Mouse (Mus musculus) heart, embryonic 13.5 days (tissue): ENCODE measurements around the gene Myl9. TPM values are rescaled to one million over a fixed set of nuclear protein-coding genes. Genes with fewer than 3 reads are reported as not detected.
"Not testable (repeated sequence)": the region's sequence is repeated elsewhere in the genome, so short reads cannot be mapped to it uniquely, and the experiment has no call there.

Experiments used
- ATAC-seq: fragments of 200-750 bp; cut with Nextera tagmentation; 2 replicates; pipeline ENCODE4 v1.8.0; 2017; ENCODE audit warnings: moderate TSS enrichment; ENCODE audit not compliant: insufficient number of reproducible peaks, low FRiP score, low TSS enrichment; ENCODE audit errors: extremely low read depth
- H3K27ac ChIP-seq: fragments of 300-500 bp; sonication (generic); replicated peaks from 2 replicates; pipeline ENCODE4 v1.5.1; 2015; ENCODE audit warnings: moderate library complexity, mild to moderate bottlenecking, inconsistent platforms
- H3K27me3 ChIP-seq: fragments of 300-500 bp; sonication (generic); replicated peaks from 2 replicates; pipeline ENCODE4 v1.6.1; 2015; ENCODE audit warnings: mild to moderate bottlenecking, inconsistent platforms
- H3K36me3 ChIP-seq: fragments of 300-500 bp; sonication (generic); 2 replicates; pipeline ENCODE4 v1.6.1; 2015; ENCODE audit warnings: mild to moderate bottlenecking, inconsistent platforms
- H3K4me1 ChIP-seq: fragments of 300-500 bp; sonication (generic); 2 replicates; pipeline ENCODE4 v1.6.1; 2015; ENCODE audit warnings: inconsistent platforms
- H3K4me2 ChIP-seq: fragments of 300-500 bp; sonication (generic); 2 replicates; pipeline ENCODE4 v1.6.1; 2015; ENCODE audit warnings: inconsistent platforms, mild to moderate bottlenecking, moderate library complexity
- H3K4me3 ChIP-seq: fragments of 300-500 bp; sonication (generic); 2 replicates; pipeline ENCODE4 v1.5.1; 2015; ENCODE audit warnings: moderate library complexity, mild to moderate bottlenecking, inconsistent platforms
- H3K9ac ChIP-seq: fragments of 300-500 bp; sonication (generic); 2 replicates; pipeline ENCODE4 v1.6.1; 2015; ENCODE audit warnings: inconsistent platforms, mild to moderate bottlenecking, moderate library complexity
- H3K9me3 ChIP-seq: fragments of 300-500 bp; sonication (generic); 2 replicates; pipeline ENCODE4 v1.6.1; 2016; ENCODE audit warnings: inconsistent platforms
- WGBS: fragments of 180-500 bp; shearing (Covaris S2); methylation state at CpG from one replicate; pipeline ENCODE4 v1.1.7; 2015; ENCODE audit warnings: mixed read lengths; 5-methylcytosine and 5-hydroxymethylcytosine counted together
- polyA plus RNA-seq: library from polyadenylated mRNA; unstranded; fragments of >200 nt; fragmentation: Nextera tagmentation; extraction: Ambion mirVana; gene quantifications from 2 replicates; pipeline ENCODE4 v1.2.1, GENCODE M21; 2015

Myl9 gene
- polyA plus RNA-seq, 1 experiment from 2014 or later = 1,696 TPM

DNA sequence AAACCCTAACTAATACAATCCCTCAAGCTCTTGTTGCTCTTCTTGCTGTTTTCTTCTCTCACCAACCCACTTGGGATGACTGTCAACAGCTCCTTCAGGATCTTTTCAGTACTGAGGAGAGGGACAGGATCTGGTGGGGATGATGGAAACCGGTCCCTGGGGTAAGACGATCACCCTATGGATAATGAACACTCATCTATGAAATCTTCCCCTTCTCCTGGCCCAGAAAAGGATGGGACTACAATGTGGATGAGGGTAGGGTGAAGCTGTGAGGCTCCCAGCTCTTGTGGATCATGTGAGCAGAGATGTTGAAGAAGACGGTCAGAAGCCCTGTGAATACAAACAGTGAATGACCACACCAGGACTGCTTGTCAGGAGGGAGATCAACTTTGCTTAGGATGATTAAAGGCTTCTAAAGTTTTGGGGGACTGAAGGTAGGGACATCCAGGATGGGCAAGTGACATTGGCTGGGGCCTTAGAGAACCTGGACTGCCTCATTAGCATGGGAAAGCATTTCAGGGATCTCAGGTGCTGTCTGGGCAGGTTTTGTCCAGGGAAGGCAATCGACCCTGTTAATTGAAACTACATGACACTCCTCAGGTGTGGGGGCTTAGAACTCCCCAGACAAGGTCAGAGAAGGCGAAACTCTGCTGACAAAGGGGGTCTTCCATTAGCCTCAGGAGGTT is 12.0 kb downstream of the Myl9 start:
- H3K27me3 ChIP-seq = no peaks in the 10 kb centered on the region
- WGBS = 81% methylated on average over 5 of the region's 5 CpGs
- H3K4me2 ChIP-seq = no peak overlapping the region
- no peak overlapping the region for H3K9ac ChIP-seq
- no peak overlapping the region for H3K4me3 ChIP-seq
- H3K9me3 ChIP-seq = peaks cover 13% of the 10 kb centered on the region
- H3K27ac ChIP-seq = no peak overlapping the region
- no peaks in the 10 kb centered on the region for H3K36me3 ChIP-seq
- peaks cover 24% of the 10 kb centered on the region for H3K4me1 ChIP-seq
- no peak for ATAC-seq

DNA sequence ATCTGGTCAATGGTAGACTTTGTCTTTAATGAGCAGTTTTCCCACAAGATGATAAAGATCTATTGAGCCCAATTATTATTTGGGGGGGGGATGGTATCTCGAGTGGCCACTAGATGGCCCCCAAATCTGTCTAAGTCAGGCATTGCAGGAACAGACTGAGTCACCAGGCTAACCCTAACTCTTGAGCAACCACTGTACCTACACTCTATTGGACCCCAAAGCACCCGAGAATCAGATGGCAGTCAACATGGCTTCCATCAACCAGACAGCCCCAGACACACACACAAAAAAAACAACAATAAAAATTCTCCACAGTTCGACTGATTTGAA is 12.5 kb downstream of the Myl9 start:
- H3K4me2 ChIP-seq = no peak overlapping the region
- H3K36me3 ChIP-seq = no peaks in the 10 kb centered on the region
- peaks cover 19% of the 10 kb centered on the region for H3K4me1 ChIP-seq
- H3K4me3 ChIP-seq = no peak overlapping the region
- no peak for ATAC-seq
- H3K9me3 ChIP-seq = peaks cover 16% of the 10 kb centered on the region
- H3K27ac ChIP-seq = no peak overlapping the region
- 39% methylated on average over 3 of the region's 3 CpGs for WGBS
- no peak overlapping the region for H3K9ac ChIP-seq
- H3K27me3 ChIP-seq = no peaks in the 10 kb centered on the region

DNA sequence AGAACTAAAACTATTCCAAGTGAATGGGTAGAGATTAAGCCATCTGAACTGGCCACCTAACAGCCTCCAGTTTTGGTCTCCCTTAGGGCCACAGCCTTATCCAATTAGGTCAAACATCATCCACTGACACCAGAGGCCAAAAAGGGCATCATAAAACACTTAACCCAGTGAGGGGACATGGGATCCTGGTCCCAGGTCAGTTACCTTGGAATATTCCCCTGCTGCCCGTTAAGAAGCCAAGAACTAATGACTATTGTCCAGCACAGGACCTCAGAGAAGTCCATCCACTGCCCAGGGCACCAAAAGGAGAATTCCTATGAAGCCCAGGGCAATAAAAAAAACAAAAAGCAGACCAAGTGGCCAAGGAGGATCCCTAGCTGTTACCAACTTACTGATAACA is 13.6 kb downstream of the Myl9 start:
- Histone ChIP-seq H3K36me3 (no peaks in the 10 kb centered on the region), H3K9me3 (peaks cover 16% of the 10 kb centered on the region), H3K27me3 (no peaks in the 10 kb centered on the region), H3K27ac (no peak overlapping the region), H3K9ac (no peak overlapping the region), H3K4me3 (no peak overlapping the region), H3K4me2 (no peak overlapping the region), H3K4me1 (peaks cover 8% of the 10 kb centered on the region)
- ATAC-seq = no peak
- 74% methylated on average over 1 of the region's 1 CpGs for WGBS

DNA sequence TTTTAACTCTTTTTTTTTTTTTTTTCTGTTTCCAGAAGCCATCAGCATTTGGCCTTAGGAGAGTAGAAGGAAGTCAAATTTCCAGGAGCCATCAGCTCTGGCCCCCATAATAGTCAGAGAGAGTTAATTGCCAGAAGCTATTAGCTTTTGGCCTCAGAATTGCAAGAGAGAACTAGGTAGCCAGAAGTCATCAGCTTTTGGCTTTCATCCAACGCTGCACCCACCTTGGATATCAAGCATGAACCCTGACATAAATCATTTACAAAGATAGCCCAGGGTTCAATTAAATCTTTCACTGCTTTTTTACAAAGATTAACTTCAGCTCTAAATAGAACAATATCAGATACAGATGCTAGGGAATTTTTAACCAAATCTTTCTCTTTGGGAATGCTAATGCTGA is 23.3 kb downstream of the Myl9 start:
- H3K4me2 ChIP-seq = no peak overlapping the region
- WGBS = 88% methylated on average over 1 of the region's 1 CpGs

DNA sequence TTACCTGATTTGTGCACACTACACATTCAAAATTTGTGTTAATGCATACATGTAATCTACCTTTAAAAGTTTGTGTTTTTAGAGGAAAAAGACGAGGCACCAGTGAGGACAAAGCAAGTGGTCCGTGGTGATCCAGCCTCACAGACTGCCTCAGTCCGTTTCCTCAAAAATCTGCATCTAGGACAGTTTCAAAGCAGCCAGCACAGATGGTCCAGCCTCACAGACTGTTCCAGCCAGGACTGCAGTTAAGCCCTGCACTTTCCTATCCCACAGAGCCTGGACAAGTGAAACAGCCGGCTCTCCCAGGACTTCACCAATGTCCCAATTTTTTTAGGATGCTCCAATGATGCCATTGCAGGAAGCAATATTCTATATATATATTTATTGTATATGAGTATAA is 25.8 kb downstream of the Myl9 start:
- no peak for ATAC-seq

More for the DNA sequence above, 23.3 kb downstream of the Myl9 start:
- Histone ChIP-seq H3K4me3 (no peak overlapping the region), H3K9ac (no peak overlapping the region), H3K4me1 (no peaks in the 10 kb centered on the region), H3K9me3 (peaks cover 7% of the 10 kb centered on the region), H3K27me3 (no peaks in the 10 kb centered on the region), H3K27ac (no peak overlapping the region), H3K36me3 (no peaks in the 10 kb centered on the region)
- no peak for ATAC-seq

DNA sequence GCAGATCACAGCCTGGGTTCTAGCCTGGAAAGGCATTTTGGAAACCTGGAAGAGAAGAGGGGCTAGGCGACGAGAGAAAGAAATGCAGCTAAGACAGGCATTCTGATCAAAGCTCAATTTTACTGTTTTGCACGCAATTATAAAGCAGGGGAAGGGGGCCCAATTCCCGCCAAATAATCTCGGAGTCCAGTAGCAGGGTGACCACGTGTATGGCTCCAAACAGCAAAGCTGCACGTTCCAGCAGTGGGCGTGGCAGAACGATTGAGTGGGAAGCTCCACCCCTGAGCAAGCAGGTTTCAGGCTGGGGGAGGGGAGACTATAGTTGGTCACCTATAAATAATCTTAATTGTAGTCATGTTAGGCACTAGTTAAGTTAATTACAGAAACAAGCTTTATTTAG is 26.9 kb downstream of the Myl9 start:
- WGBS = 41% methylated on average over 9 of the region's 9 CpGs
- not testable (repeated sequence) for H3K27ac ChIP-seq, H3K36me3 ChIP-seq, H3K4me2 ChIP-seq, H3K9me3 ChIP-seq, H3K27me3 ChIP-seq, H3K4me1 ChIP-seq, H3K9ac ChIP-seq, H3K4me3 ChIP-seq, ATAC-seq

More for the DNA sequence above, 25.8 kb downstream of the Myl9 start:
- Histone ChIP-seq H3K36me3 (no peaks in the 10 kb centered on the region), H3K4me2 (no peak overlapping the region), H3K27ac (no peak overlapping the region), H3K9me3 (peaks cover 7% of the 10 kb centered on the region), H3K27me3 (peaks cover 2% of the 10 kb centered on the region; the same call in 1 of the 2 replicates), H3K9ac (no peak overlapping the region), H3K4me3 (no peak overlapping the region), H3K4me1 (no peaks in the 10 kb centered on the region)
- 61% methylated on average over 4 of the region's 4 CpGs for WGBS

DNA sequence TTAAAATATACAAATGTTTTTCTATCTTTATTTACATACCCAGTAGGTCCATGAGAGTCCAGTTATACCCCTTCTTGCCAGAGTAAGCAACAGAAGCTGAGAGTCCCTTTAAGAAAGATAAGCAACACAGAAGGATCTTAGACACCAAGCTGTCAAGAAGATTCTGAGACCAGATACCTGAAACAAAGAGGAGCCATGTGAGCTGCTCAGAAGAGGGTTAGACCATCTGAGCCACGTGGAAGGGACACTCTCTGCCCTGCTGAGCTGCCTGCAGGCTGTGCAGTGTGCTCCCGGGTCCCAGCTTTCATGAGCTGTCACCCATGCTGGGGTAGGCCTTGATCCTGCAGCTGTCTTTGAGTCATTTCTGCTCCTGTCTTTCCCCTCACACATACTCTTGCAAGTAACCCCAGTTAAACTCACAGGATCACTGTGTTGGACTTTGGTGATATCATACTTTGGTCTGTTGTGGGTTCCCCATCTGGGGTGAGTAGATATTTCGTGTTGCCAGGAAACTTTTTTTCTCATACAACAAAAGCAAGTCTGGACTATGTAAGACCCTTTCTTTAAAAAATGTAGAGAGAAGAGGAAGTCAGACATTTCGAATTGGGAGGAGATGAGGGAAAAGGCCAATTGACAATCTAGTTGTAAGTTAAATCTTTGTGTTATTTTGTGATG is 28.6 kb downstream of the Myl9 start:
- no peak overlapping the region for H3K4me2 ChIP-seq
- H3K9me3 ChIP-seq = no peaks in the 10 kb centered on the region
- ATAC-seq = no peak
- no peak overlapping the region for H3K27ac ChIP-seq
- H3K27me3 ChIP-seq = peaks cover 3% of the 10 kb centered on the region; the same call in 1 of the 2 replicates
- WGBS = 65% methylated on average over 4 of the region's 4 CpGs
- no peak overlapping the region for H3K9ac ChIP-seq
- H3K36me3 ChIP-seq = no peaks in the 10 kb centered on the region
- no peaks in the 10 kb centered on the region for H3K4me1 ChIP-seq
- H3K4me3 ChIP-seq = no peak overlapping the region

DNA sequence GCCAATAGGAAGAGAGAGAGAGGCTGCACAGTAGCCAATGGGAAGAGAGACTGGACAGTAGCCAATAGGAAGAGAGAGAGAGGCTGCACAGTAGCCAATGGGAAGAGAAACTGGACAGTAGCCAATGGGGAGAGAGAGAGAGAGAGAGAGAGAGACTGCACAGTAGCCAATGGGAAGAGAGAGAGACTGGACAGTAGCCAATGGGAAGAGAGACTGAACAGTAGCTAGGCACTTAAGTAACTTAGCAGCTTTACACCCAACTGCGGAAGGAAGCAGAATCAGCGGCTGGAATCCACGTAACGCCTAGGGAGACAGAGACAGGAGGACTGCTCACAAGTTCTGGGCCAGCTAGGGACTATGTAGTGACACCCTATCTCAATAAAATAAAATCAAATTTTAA is 29.4 kb downstream of the Myl9 start:
- 78% methylated on average over 4 of the region's 4 CpGs for WGBS
- Histone ChIP-seq H3K27me3 (peaks cover 3% of the 10 kb centered on the region; the same call in 1 of the 2 replicates), H3K36me3 (no peaks in the 10 kb centered on the region), H3K9ac (no peak overlapping the region), H3K27ac (no peak overlapping the region), H3K4me3 (no peak overlapping the region), H3K4me2 (no peak overlapping the region), H3K4me1 (0 out of 2 replicates have a peak, but pooled peaks cover under 1% of the 10 kb centered on the region), H3K9me3 (no peaks in the 10 kb centered on the region)
- no peak for ATAC-seq

DNA sequence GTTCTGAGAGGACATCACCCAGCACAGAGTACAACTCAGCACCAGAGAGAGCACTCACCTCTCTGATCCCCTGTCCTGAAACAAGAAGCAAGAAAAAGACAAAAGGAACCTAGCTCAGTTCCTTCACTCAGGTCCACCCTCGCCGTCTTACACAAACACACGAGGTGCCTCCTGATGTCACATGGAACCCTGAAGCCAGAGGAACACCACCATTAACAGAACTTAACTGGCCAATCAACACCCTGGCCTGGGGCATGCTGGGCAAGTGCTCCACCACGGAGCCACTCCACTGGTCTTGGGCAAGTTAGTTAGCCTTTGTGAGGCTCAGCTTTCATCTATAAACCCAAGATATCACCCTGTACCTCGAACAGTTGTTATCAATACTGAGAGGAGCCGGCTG is 31.7 kb downstream of the Myl9 start:
- no peak overlapping the region for H3K9ac ChIP-seq
- no peak overlapping the region for H3K4me2 ChIP-seq
- 0 out of 2 replicates have a peak, but pooled peaks cover 3% of the 10 kb centered on the region for H3K4me1 ChIP-seq
- H3K27me3 ChIP-seq = peaks cover 3% of the 10 kb centered on the region; the same call in 1 of the 2 replicates
- H3K36me3 ChIP-seq = no peaks in the 10 kb centered on the region
- WGBS = 63% methylated on average over 6 of the region's 6 CpGs
- no peak for ATAC-seq
- no peak overlapping the region for H3K27ac ChIP-seq
- no peaks in the 10 kb centered on the region for H3K9me3 ChIP-seq
- no peak overlapping the region for H3K4me3 ChIP-seq

DNA sequence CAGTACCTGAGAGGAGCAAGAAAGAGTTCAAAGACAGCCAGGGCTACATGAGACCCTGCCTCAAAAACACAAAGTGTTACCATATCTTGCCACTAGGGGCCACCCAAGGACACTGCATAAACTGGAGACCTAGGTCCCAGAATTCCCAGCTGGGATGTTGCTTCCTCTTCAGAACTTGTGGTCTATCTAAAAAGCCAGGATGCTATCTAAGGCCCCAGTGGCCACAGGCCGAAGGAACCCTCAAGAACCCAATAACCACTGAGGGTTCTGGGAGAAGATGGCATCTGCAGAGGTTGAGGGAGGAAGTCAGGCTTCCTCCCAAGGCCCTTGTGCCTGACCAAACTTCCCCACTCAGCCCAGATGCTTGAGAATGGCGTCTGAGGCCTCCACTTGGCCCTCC is 34.4 kb downstream of the Myl9 start:
- Histone ChIP-seq H3K4me3 (no peak overlapping the region), H3K4me2 (no peak overlapping the region), H3K9me3 (no peaks in the 10 kb centered on the region), H3K27ac (no peak overlapping the region), H3K9ac (no peak overlapping the region), H3K4me1 (peaks cover 14% of the 10 kb centered on the region), H3K36me3 (no peaks in the 10 kb centered on the region), H3K27me3 (peaks cover 3% of the 10 kb centered on the region; the same call in 1 of the 2 replicates)
- no peak for ATAC-seq
- WGBS = 43% methylated on average over 2 of the region's 2 CpGs

DNA sequence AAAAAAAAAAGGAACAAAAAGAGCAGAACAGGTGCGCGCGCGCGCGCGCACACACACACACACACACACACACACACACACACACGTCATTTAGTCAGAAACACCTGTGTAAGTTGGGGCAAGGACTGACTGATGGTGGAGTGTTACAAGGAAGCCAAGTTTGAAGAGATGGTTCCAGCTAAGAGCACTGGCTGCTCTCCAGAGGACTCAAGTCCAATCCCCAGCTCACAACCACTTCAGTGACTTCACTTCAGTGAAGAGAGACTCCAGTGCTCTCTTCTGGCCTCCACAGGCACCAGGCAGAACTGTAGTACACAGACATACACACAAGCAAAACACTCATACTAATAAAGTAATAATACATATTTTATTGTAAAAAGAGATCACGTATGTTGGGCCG is 35.5 kb downstream of the Myl9 start:
- no peak for ATAC-seq
- 95% methylated on average over 10 of the region's 10 CpGs for WGBS
- Histone ChIP-seq H3K9me3 (no peaks in the 10 kb centered on the region), H3K4me3 (no peak overlapping the region), H3K36me3 (no peaks in the 10 kb centered on the region), H3K4me2 (no peak overlapping the region), H3K27ac (no peak overlapping the region), H3K9ac (no peak overlapping the region), H3K27me3 (peaks cover 3% of the 10 kb centered on the region; the same call in 1 of the 2 replicates), H3K4me1 (peaks cover 22% of the 10 kb centered on the region)

DNA sequence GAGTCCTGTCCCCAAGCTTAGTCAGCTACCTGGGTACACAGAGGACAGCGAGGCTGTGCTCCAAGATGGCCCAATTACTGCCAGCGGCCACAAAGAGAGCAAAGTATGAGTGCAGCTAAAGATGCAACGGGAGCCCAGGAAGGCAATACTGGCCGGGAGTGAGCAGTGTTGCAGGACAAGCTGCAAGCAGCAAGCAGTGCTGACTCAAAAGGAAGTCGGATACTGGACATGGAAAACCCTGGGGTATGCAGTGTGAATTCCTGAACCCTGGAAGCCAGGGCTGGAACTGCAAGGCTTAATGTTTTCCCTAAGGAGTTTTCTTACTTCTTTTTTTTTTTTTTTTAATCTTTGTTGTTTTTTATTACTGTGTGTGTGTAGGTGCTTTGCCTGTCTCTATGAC is 36.3 kb downstream of the Myl9 start:
- H3K4me1 ChIP-seq = peaks cover 22% of the 10 kb centered on the region
- H3K9me3 ChIP-seq = no peaks in the 10 kb centered on the region
- no peaks in the 10 kb centered on the region for H3K36me3 ChIP-seq
- no peak overlapping the region for H3K9ac ChIP-seq
- H3K4me2 ChIP-seq = no peak overlapping the region
- H3K27me3 ChIP-seq = no peaks in the 10 kb centered on the region
- 54% methylated on average over 5 of the region's 5 CpGs for WGBS
- H3K4me3 ChIP-seq = no peak overlapping the region
- no peak for ATAC-seq
- no peak overlapping the region for H3K27ac ChIP-seq
